Mouse (Mus musculus) adrenal gland, postnatal 14 days (tissue): Measurements from ENCODE around the gene Tmem52. TPM values are rescaled to one million over a fixed set of nuclear protein-coding genes. Genes with fewer than 3 reads are reported as not detected.
"Not testable (repeated sequence)": the region's sequence is repeated elsewhere in the genome, so short reads cannot be mapped to it uniquely, and the experiment has no call there.

Experiments
- DNase-seq: peaks from one replicate; pipeline ENCODE4 v3.0.0; 2021; ENCODE audit warnings: mixed read lengths
- long read RNA-seq, 2 experiments: library from polyadenylated mRNA; stranded (forward); transcript quantifications; one replicate each; pipeline ENCODE4 v2.0.0; 2021
- total RNA-seq: library from RNA; stranded (reverse); gene quantifications from 2 replicates; pipeline ENCODE4 v1.2.3, GENCODE M21; 2021

The Tmem52 gene
- total RNA-seq, result 11.4 and 14.8 TPM in 2 replicates
- long read RNA-seq, experiment 1, transcript Tmem52-201 (5 exons, 932 nt), result major isoform, 10 of 24 reads
- long read RNA-seq, experiment 1, partial matches to known transcripts, result 4 of 24 reads
- long read RNA-seq, experiment 1, other reads (novel, unspliced or antisense), result 1 of 24 reads
- long read RNA-seq, experiment 2, transcript Tmem52-201 (5 exons, 932 nt), result major isoform, 15 of 28 reads
- long read RNA-seq, experiment 2, partial matches to known transcripts, result 3 of 28 reads
- long read RNA-seq, experiment 2, other reads (novel, unspliced or antisense), result 1 of 28 reads

GRCm38 (mm10) chr4:155468952-155469351 lies at the start of gene Tmem52:
TSS of gene Tmem52 (plus strand) at chr4:155469114.
- DNase-seq, result peak; percentile 83

GRCm38 (mm10) chr4:155420137-155420536 lies 48.8 kb upstream of the Tmem52 start:
- no peak for DNase-seq

- DNase-seq, result not testable (repeated sequence)
Observed at GRCm38 (mm10) chr4:155421412-155422370, 47.2 kb upstream of the Tmem52 start.

- no peak for DNase-seq
Observed at GRCm38 (mm10) chr4:155423988-155424387, 44.9 kb upstream of the Tmem52 start.

GRCm38 (mm10) chr4:155426272-155426671 lies 42.6 kb upstream of the Tmem52 start:
- DNase-seq, result no peak

- DNase-seq, result no peak
Observed at GRCm38 (mm10) chr4:155428442-155428841, 40.5 kb upstream of the Tmem52 start.

- no peak for DNase-seq
Observed at GRCm38 (mm10) chr4:155429202-155429601, 39.7 kb upstream of the Tmem52 start.

GRCm38 (mm10) chr4:155432358-155432757 lies 36.6 kb upstream of the Tmem52 start:
- DNase-seq, result no peak

- peak; percentile 27 for DNase-seq
Observed at GRCm38 (mm10) chr4:155433993-155434392, 34.9 kb upstream of the Tmem52 start.

GRCm38 (mm10) chr4:155442808-155443207 lies 26.1 kb upstream of the Tmem52 start:
- no peak for DNase-seq

- DNase-seq, result no peak
Observed at GRCm38 (mm10) chr4:155451597-155451996, 17.3 kb upstream of the Tmem52 start.

GRCm38 (mm10) chr4:155458575-155458974 lies 10.3 kb upstream of the Tmem52 start:
- no peak for DNase-seq

GRCm38 (mm10) chr4:155463050-155463449 lies 5.9 kb upstream of the Tmem52 start:
- no peak for DNase-seq

GRCm38 (mm10) chr4:155463611-155464010 lies 5.3 kb upstream of the Tmem52 start:
- no peak for DNase-seq

GRCm38 (mm10) chr4:155464061-155464460 lies 4.9 kb upstream of the Tmem52 start:
- no peak for DNase-seq

- DNase-seq, result no peak
Observed at GRCm38 (mm10) chr4:155465607-155466006, 3.3 kb upstream of the Tmem52 start.

- no peak for DNase-seq
Observed at GRCm38 (mm10) chr4:155466080-155466479, 2.8 kb upstream of the Tmem52 start.

- DNase-seq, result no peak
Observed at GRCm38 (mm10) chr4:155467237-155468010, 1.5 kb upstream of the Tmem52 start.

- DNase-seq, result peak; percentile 82
Observed at GRCm38 (mm10) chr4:155469590-155470262, 812 bp downstream of the Tmem52 start.

GRCm38 (mm10) chr4:155470263-155470953 lies 1.5 kb downstream of the Tmem52 start:
- no peak for DNase-seq

- DNase-seq, result no peak
Observed at GRCm38 (mm10) chr4:155470997-155471396, 2.1 kb downstream of the Tmem52 start.
